In genomic region chr4:47138967-47139777, GRCm38 (mm10) we compare ENCODE assay signal across 8 mouse cellular contexts. TPM values are rescaled to one million over a fixed set of nuclear protein-coding genes. Genes with fewer than 3 reads are reported as not detected.
DNase-seq lines count a peak whose midpoint lies in the region; ATAC-seq lines count a peak whose summit lies in the region.

No protein-coding gene starts in this region.

- H3K36me3 ChIP-seq in heart, embryonic 16.5 days (ENCODE audit: control insufficient read depth, insufficient read depth), result no peaks in the 10 kb centered on the region
- no peaks in the 10 kb centered on the region for H3K36me3 ChIP-seq in limb, embryonic 11.5 days (ENCODE audit: control insufficient read depth, insufficient read depth, low read length)

- peak overlapping the region; percentile 33; the same call in 1 of the 2 replicates for H3K27ac ChIP-seq in heart, embryonic 16.5 days (ENCODE audit: low read length)
- H3K27ac ChIP-seq in limb, embryonic 11.5 days (replicated peaks; ENCODE audit: low read depth, low read length), result no peak overlapping the region

- H3K9ac ChIP-seq in heart, embryonic 16.5 days (ENCODE audit: low read length), result no peak overlapping the region
- no peak overlapping the region for H3K9ac ChIP-seq in limb, embryonic 11.5 days (ENCODE audit: low read length)

- no peaks in the 10 kb centered on the region for H3K4me1 ChIP-seq in heart, embryonic 16.5 days (ENCODE audit: control insufficient read depth, insufficient read depth, low read length)
- peaks cover 9% of the 10 kb centered on the region for H3K4me1 ChIP-seq in limb, embryonic 11.5 days (ENCODE audit: control insufficient read depth, insufficient read depth, low read length)

- H3K9me3 ChIP-seq in heart, embryonic 16.5 days (replicated peaks; ENCODE audit: control insufficient read depth, low read length), result no peaks in the 10 kb centered on the region
- no peaks in the 10 kb centered on the region for H3K9me3 ChIP-seq in limb, embryonic 11.5 days (ENCODE audit: control insufficient read depth, low read length)

- H3K4me2 ChIP-seq in heart, embryonic 16.5 days (ENCODE audit: low read depth, low read length), result no peak overlapping the region
- H3K4me2 ChIP-seq in limb, embryonic 11.5 days (ENCODE audit: low read depth, severe bottlenecking), result no peak overlapping the region

- no peak overlapping the region for H3K4me3 ChIP-seq in heart, embryonic 16.5 days (ENCODE audit: low read length)
- H3K4me3 ChIP-seq in limb, embryonic 11.5 days (ENCODE audit: low read depth, low read length), result no peak overlapping the region

- WGBS in heart, embryonic 16.5 days, result 39% methylated on average over 9 of the region's 9 CpGs
- WGBS in limb, embryonic 11.5 days, result 13% methylated on average over 9 of the region's 9 CpGs

- DNase-seq in adrenal gland, adult 2 months, result peak; percentile 68
- no peak for DNase-seq in adrenal gland, adult 18-20 months (ENCODE audit: low spot score in 2 of 2)
- peak; percentile 65 for DNase-seq in adrenal gland, postnatal 14 days
- peak; percentile 55 for DNase-seq in limb, embryonic 11.5 days (ENCODE audit: low spot score)
- DNase-seq in layer of hippocampus, adult 11-12 months (ENCODE audit: low spot score), result no peak
- DNase-seq in ovary, postnatal 36 days (ENCODE audit: low spot score), result no peak

- ATAC-seq in heart, embryonic 16.5 days (replicated peaks; ENCODE audit: extremely low read depth, insufficient read depth, low FRiP score), result no peak; the same call in 1 of the 2 replicates
- no peak for ATAC-seq in limb, embryonic 11.5 days (ENCODE audit: insufficient number of reproducible peaks, low FRiP score, low TSS enrichment, low read depth)
- no peak for ATAC-seq in megakaryocyte progenitor cell, adult 5-6 weeks (replicated peaks; ENCODE audit: poor library complexity)

- peaks cover 2% of the 10 kb centered on the region; the same call in 1 of the 2 replicates for H3K27me3 ChIP-seq in heart, embryonic 16.5 days (ENCODE audit: control insufficient read depth, insufficient read depth, low read length)
- H3K27me3 ChIP-seq in limb, embryonic 11.5 days (ENCODE audit: control insufficient read depth, insufficient read depth, low read length), result no peaks in the 10 kb centered on the region

RNA-seq across cellular contexts. Expression of gene Galnt12, which starts 47.5 kb away (rescaled TPM):
- 1 to 10 TPM in 1 of 2 experiments, under 1 TPM in 1; 0.40 to 1.0 TPM for total RNA-seq in adrenal gland, adult 2 months (2021)
- 1.9 TPM in 2 replicates for polyA plus RNA-seq in adrenal gland, adult 2 months (2012; rRNA removed)
- total RNA-seq in adrenal gland, adult 18-20 months (2021), result 1 to 10 TPM in 1 of 2 experiments, under 1 TPM in 1; 0.73 to 1.1 TPM
- 0.74 and 1.7 TPM in 2 replicates for total RNA-seq in adrenal gland, postnatal 14 days (2021)
- polyA plus RNA-seq in heart, embryonic 16.5 days (2015; fragmentation: Nextera tagmentation; extraction: Ambion mirVana), result 4.1 and 5.3 TPM in 2 replicates
- 2.1 and 2.6 TPM in 2 replicates for polyA plus RNA-seq in limb, embryonic 11.5 days (2014; fragmentation: Nextera tagmentation; extraction: Ambion mirVana)
- 0.64 and 1.0 TPM in 2 replicates for total RNA-seq in megakaryocyte progenitor cell, adult 5-6 weeks (2015)
- 1.7 and 1.9 TPM in 2 replicates for total RNA-seq in megakaryocyte progenitor cell, adult 5-6 weeks (2017)

Comparison
In these comparisons a context has a peak if more than half of its experiments do, and no peak if none do; other contexts are left out.
1. DNase-seq: peak in adrenal gland, adult 2 months (single experiment), adrenal gland, postnatal 14 days (single experiment) and limb, embryonic 11.5 days (single experiment); none in adrenal gland, adult 18-20 months (0 of 2), layer of hippocampus, adult 11-12 months (single experiment) and ovary, postnatal 36 days (single experiment).